Mouse (Mus musculus) liver, embryonic 14.5 days (tissue): ENCODE measurements at regions not wholly inside any gene's neighbourhood (a gene's known extent, or its start where the extent isn't known, plus 50 kb on each side); places are given as distances from the start of the nearest gene placed in this dataset.

Experiments
- ATAC-seq: fragments of 200-750 bp; cut with Nextera tagmentation; 2 replicates; pipeline ENCODE4 v1.8.0; 2017; ENCODE audit warnings: moderate number of reproducible peaks, mild to moderate bottlenecking, moderate library complexity; ENCODE audit not compliant: insufficient read depth
- DNase-seq, 3 experiments: peaks; one replicate each; pipeline ENCODE4 v3.0.0-alpha.2; 2012 to 2013; ENCODE audit warnings: low read depth in 3 of 3, low spot score in 3 of 3
- H3K27ac ChIP-seq: fragments of 300-500 bp; sonication (generic); 2 replicates; pipeline ENCODE4 v1.5.1; 2014; ENCODE audit warnings: moderate library complexity, mild to moderate bottlenecking, control low read depth, inconsistent platforms
- H3K27me3 ChIP-seq: fragments of 300-500 bp; sonication (generic); 2 replicates; pipeline ENCODE4 v1.6.1; 2014; ENCODE audit warnings: mild to moderate bottlenecking, low read length, moderate library complexity; ENCODE audit not compliant: control insufficient read depth, insufficient read depth
- H3K36me3 ChIP-seq: fragments of 300-500 bp; sonication (generic); replicated peaks from 2 replicates; pipeline ENCODE4 v1.6.1; 2014; ENCODE audit warnings: low read depth; ENCODE audit not compliant: control insufficient read depth, insufficient read depth
- H3K4me1 ChIP-seq, 2 experiments: fragments of 200-500 bp in 1 of 2; fragments of 300-500 bp in 1 of 2; sonication (generic) in 1 of 2; replicated peaks; 2 replicates each; pipeline ENCODE4 v1.6.1; 2012 to 2014; ENCODE audit warnings: antibody characterized with exemption in 1 of 2, inconsistent platforms in 1 of 2, low read length in 1 of 2; ENCODE audit not compliant: control insufficient read depth in 2 of 2, insufficient read depth in 2 of 2
- H3K4me2 ChIP-seq: fragments of 300-500 bp; sonication (generic); 2 replicates; pipeline ENCODE4 v1.6.1; 2014; ENCODE audit warnings: low read depth, mild to moderate bottlenecking, control low read depth, moderate library complexity
- H3K4me3 ChIP-seq, 2 experiments: fragments of 200-500 bp in 1 of 2; fragments of 300-500 bp in 1 of 2; sonication (generic) in 1 of 2; 2 replicates each; pipeline ENCODE4 v1.5.1; 2012 to 2014; ENCODE audit warnings: low read depth in 2 of 2, low read length in 2 of 2, mild to moderate bottlenecking in 2 of 2, control low read depth in 1 of 2, inconsistent platforms in 1 of 2, moderate library complexity in 1 of 2; ENCODE audit not compliant: insufficient read depth in 1 of 2
- H3K9ac ChIP-seq: fragments of 300-500 bp; sonication (generic); replicated peaks from 2 replicates; pipeline ENCODE4 v1.6.1; 2014; ENCODE audit warnings: mild to moderate bottlenecking, control low read depth, moderate library complexity
- H3K9me3 ChIP-seq: fragments of 300-500 bp; sonication (generic); 2 replicates; pipeline ENCODE4 v1.6.1; 2016; ENCODE audit warnings: low read length, mixed read lengths; ENCODE audit not compliant: control insufficient read depth
- CTCF ChIP-seq: IDR thresholded peaks from 2 replicates; pipeline ENCODE4 v1.5.1; 2016; ENCODE audit warnings: antibody characterized with exemption, low read depth, control low read depth
- EP300 ChIP-seq: IDR thresholded peaks from 2 replicates; pipeline ENCODE4 v1.6.1; 2016; ENCODE audit warnings: antibody characterized with exemption, low read depth
- WGBS: fragments of 180-500 bp; shearing (Covaris S2); extraction: QIAGEN DNeasy Blood & Tissue Kit; methylation state at CpG from one replicate; pipeline ENCODE4 v1.1.7; 2014; ENCODE audit not compliant: insufficient replicate concordance; 5-methylcytosine and 5-hydroxymethylcytosine counted together

DNA sequence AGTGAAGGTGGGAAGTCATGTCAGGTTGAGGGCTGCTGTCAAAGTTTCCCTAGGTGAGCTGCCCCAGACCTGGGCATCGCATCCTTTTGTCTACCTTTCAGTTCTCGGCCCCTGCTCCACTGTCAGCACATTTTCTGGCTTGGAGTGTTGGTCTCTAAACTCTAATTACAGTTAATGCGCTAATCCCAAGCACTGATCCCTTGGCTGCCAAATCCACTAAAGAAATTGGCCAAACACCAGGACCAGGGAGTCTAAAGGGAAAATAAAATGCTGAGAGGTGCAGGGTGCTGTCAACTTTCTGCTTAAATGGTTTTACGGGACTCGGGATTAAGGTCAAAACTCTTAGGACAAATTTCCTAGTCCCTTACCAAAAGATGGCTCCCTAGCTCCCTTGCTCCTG is 450.3 kb upstream of the Adamts9 start:
- Histone ChIP-seq H3K4me3 (no peak overlapping the region), H3K36me3 (no peaks in the 10 kb centered on the region), H3K4me2 (no peak overlapping the region), H3K9me3 (no peaks in the 10 kb centered on the region), H3K27me3 (no peaks in the 10 kb centered on the region), H3K27ac (no peak overlapping the region), H3K4me1 (no peaks in the 10 kb centered on the region), H3K9ac (no peak overlapping the region)
- TF ChIP-seq EP300 = no peak
- TF ChIP-seq CTCF = no peak
- 57% methylated on average over 5 of the region's 5 CpGs for whole genome bisulfite sequencing
- no peak for DNase-seq
- ATAC-seq = no peak

- TF ChIP-seq CTCF (no peak), EP300 (no peak)
- WGBS = 66% methylated on average over 6 of the region's 6 CpGs
- Histone ChIP-seq H3K4me1 (no peaks in the 10 kb centered on the region), H3K36me3 (no peaks in the 10 kb centered on the region), H3K4me2 (no peak overlapping the region), H3K27ac (no peak overlapping the region), H3K9me3 (no peaks in the 10 kb centered on the region), H3K9ac (no peak overlapping the region), H3K4me3 (no peak overlapping the region), H3K27me3 (no peaks in the 10 kb centered on the region)
- ATAC-seq (no peak), DNase-seq (no peak)
Observed at GRCm38 (mm10) chr6:93392402-93392801, 449.1 kb upstream of the Adamts9 start.

GRCm38 (mm10) chr6:93391166-93391565 is 447.9 kb upstream of the Adamts9 start:
- Histone ChIP-seq H3K4me3 (no peak overlapping the region), H3K27me3 (no peaks in the 10 kb centered on the region), H3K36me3 (no peaks in the 10 kb centered on the region), H3K4me1 (no peaks in the 10 kb centered on the region), H3K27ac (no peak overlapping the region), H3K4me2 (no peak overlapping the region), H3K9ac (no peak overlapping the region), H3K9me3 (no peaks in the 10 kb centered on the region)
- ATAC-seq = no peak
- TF ChIP-seq CTCF (no peak), EP300 (no peak)
- no peak for DNase-seq
- 50% methylated on average over 5 of the region's 5 CpGs for WGBS

GRCm38 (mm10) chr6:93371341-93371740 is 428.0 kb upstream of the Adamts9 start:
- H3K9ac ChIP-seq = no peak overlapping the region
- no peaks in the 10 kb centered on the region for H3K36me3 ChIP-seq
- TF ChIP-seq EP300 (no peak), CTCF (no peak)
- WGBS = 50% methylated on average over 6 of the region's 6 CpGs
- H3K27ac ChIP-seq = no peak overlapping the region
- no peaks in the 10 kb centered on the region for H3K4me1 ChIP-seq
- H3K4me3 ChIP-seq = no peak overlapping the region
- H3K4me2 ChIP-seq = no peak overlapping the region
- DNase-seq (no peak), ATAC-seq (no peak)
- no peaks in the 10 kb centered on the region for H3K9me3 ChIP-seq
- H3K27me3 ChIP-seq = no peaks in the 10 kb centered on the region

DNA sequence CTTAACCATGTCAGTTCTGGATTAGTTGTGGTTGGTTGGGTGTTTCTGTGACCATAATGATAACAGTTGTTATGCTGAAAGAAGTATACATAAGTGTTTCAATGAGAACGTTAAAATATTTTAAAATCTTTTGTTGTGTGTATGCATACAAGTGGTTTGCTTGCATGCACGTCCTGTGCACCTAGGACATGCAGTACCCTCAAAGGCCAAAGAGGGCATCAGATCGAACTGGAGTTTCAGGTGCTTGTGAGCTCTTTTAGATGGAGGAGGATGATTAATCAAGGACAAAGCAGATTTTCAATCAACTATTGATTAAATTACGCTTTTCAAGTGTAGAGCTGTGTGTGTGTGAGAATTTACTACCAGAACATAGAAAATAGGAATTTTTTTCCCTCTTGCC is 420.6 kb upstream of the Adamts9 start:
- Histone ChIP-seq H3K27ac (no peak overlapping the region), H3K9ac (no peak overlapping the region), H3K36me3 (no peaks in the 10 kb centered on the region), H3K4me3 (no peak overlapping the region), H3K4me2 (no peak overlapping the region), H3K27me3 (no peaks in the 10 kb centered on the region), H3K4me1 (no peaks in the 10 kb centered on the region), H3K9me3 (no peaks in the 10 kb centered on the region)
- ATAC-seq = no peak
- DNase-seq = no peak
- 44% methylated on average over 4 of the region's 4 CpGs for WGBS
- TF ChIP-seq EP300 (no peak), CTCF (0 out of 2 replicates have a peak, but pooled peaks have one; percentile 5)
